Mouse (Mus musculus) adrenal gland, adult 2 months (tissue): ENCODE data around the gene Flrt2. TPM values are rescaled to one million over a fixed set of nuclear protein-coding genes. Genes with fewer than 3 reads are reported as not detected.
"Not testable (repeated sequence)": the region's sequence is repeated elsewhere in the genome, so short reads cannot be mapped to it uniquely, and the experiment has no call there.

ENCODE experiments used
- DNase-seq: peaks from one replicate; pipeline ENCODE4 v3.0.0; 2021
- long read RNA-seq: library from polyadenylated mRNA; stranded (forward); transcript quantifications from one replicate; pipeline ENCODE4 v2.0.0, GENCODE M21; 2021
- polyA plus RNA-seq: library from polyadenylated mRNA; depleted of rRNA; stranded (reverse); fragments of >200 nt; gene quantifications from 2 replicates; pipeline ENCODE4 v1.2.3, GENCODE M21; 2012; rRNA removed
- total RNA-seq, 2 experiments: library from RNA; stranded (reverse); gene quantifications; 2 replicates each; pipeline ENCODE4 v1.2.3; 2021

Gene Flrt2
- 10 to 100 TPM; 10.4 to 11.5 TPM for total RNA-seq
- 2.2 and 2.8 TPM in 2 replicates for polyA plus RNA-seq
- long read RNA-seq = 0 reads

GRCm38 (mm10) chr12:95691961-95692767, at the start of gene Flrt2:
Flrt2 (plus strand) TSS chr12:95692226.
- DNase-seq = peak; percentile 26

GRCm38 (mm10) chr12:95642226-95642625, 49.8 kb upstream of the Flrt2 start:
- no peak for DNase-seq

- DNase-seq = not testable (repeated sequence)
These were observed 44.8 kb upstream of the Flrt2 start for GRCm38 (mm10) chr12:95647179-95647578.

GRCm38 (mm10) chr12:95652172-95653156, 39.6 kb upstream of the Flrt2 start:
- no peak for DNase-seq

- DNase-seq = no peak
These were observed 35.4 kb upstream of the Flrt2 start for GRCm38 (mm10) chr12:95656594-95656993.

- DNase-seq = no peak
These were observed 24.7 kb upstream of the Flrt2 start for GRCm38 (mm10) chr12:95667296-95667695.

GRCm38 (mm10) chr12:95675711-95676110, 16.3 kb upstream of the Flrt2 start:
- DNase-seq = no peak

GRCm38 (mm10) chr12:95690819-95691218, 1.2 kb upstream of the Flrt2 start:
- no peak for DNase-seq

GRCm38 (mm10) chr12:95692948-95693650, 1.1 kb downstream of the Flrt2 start:
- peak; percentile 11 for DNase-seq

- peak; percentile 51 for DNase-seq
These were observed 1.8 kb downstream of the Flrt2 start for GRCm38 (mm10) chr12:95693651-95694471.

GRCm38 (mm10) chr12:95694507-95694906, 2.5 kb downstream of the Flrt2 start:
- peak; percentile 9 for DNase-seq

- DNase-seq = peak; percentile 81
These were observed 3.2 kb downstream of the Flrt2 start for GRCm38 (mm10) chr12:95694991-95695833.

GRCm38 (mm10) chr12:95695834-95696521, 4.0 kb downstream of the Flrt2 start:
- no peak for DNase-seq

GRCm38 (mm10) chr12:95696522-95697025, 4.5 kb downstream of the Flrt2 start:
- DNase-seq = no peak

- DNase-seq = no peak
These were observed 6.5 kb downstream of the Flrt2 start for GRCm38 (mm10) chr12:95698556-95698955.

GRCm38 (mm10) chr12:95700746-95701145, 8.7 kb downstream of the Flrt2 start:
- no peak for DNase-seq

- DNase-seq = no peak
These were observed 9.6 kb downstream of the Flrt2 start for GRCm38 (mm10) chr12:95701580-95701979.

GRCm38 (mm10) chr12:95705006-95705405, 13.0 kb downstream of the Flrt2 start:
- no peak for DNase-seq

- no peak for DNase-seq
These were observed 31.2 kb downstream of the Flrt2 start for GRCm38 (mm10) chr12:95723265-95723664.
